Mouse (Mus musculus) testis, postnatal 10 days (tissue): ENCODE measurements at regions not wholly inside any gene's neighbourhood (a gene's known extent, or its start where the extent isn't known, plus 50 kb on each side); places are given as distances from the start of the nearest gene placed in this dataset.

Experiments used
- DNase-seq: peaks from one replicate; pipeline ENCODE4 v3.0.0; 2021; ENCODE audit warnings: low spot score

DNA sequence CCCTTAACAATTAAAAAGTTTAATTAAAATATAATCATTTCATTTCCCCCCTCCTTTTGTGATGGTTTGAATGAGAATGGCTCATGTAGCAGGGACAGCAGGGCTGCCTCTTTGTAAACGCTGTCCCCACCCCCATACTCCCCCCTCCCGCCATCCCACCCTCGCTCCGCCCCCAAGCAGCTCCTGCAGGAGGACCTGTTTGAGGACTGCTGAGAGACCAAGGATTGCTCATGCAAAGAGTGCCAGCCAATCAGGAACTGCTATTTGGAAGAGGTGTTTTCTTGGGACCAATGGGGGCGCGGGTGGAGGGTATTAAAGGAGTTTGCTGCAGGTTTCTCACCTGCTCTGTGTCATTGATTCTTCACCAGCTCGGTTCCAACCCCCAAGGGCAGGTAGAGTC, 154.6 kb downstream of the Dusp6 start:
- DNase-seq, result no peak

GRCm38 (mm10) chr10:99418497-99418896, 155.5 kb downstream of the Dusp6 start:
- DNase-seq, result no peak

DNA sequence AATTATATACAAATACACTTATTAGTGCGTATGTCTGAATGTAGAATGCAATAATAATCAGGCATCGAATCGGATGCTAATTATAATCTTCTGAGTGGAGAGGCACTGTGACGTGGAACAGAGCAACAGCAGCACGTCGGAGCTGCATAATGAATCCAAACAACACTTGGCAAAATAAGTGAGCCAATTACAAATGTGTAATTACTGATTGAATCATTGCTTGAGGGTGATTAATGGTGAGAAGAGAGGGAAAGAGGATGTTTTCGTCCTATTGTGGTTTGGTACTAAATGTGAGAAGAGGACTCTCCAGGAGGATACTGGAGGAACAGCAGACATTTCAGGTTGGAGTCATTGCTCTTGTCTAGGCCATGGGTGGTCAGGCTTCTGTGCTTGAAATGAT, 156.5 kb downstream of the Dusp6 start:
- DNase-seq, result no peak

- DNase-seq, result no peak
Observed at GRCm38 (mm10) chr10:99423406-99423805, 160.4 kb downstream of the Dusp6 start.

- no peak for DNase-seq
Observed at GRCm38 (mm10) chr10:99425265-99425664, 162.2 kb downstream of the Dusp6 start.

GRCm38 (mm10) chr10:99430175-99430574, 167.1 kb downstream of the Dusp6 start:
- DNase-seq, result no peak

GRCm38 (mm10) chr10:99430669-99431561, 167.9 kb downstream of the Dusp6 start:
- no peak for DNase-seq

- DNase-seq, result no peak
Observed at GRCm38 (mm10) chr10:99437060-99437459, 174.0 kb downstream of the Dusp6 start.

- DNase-seq, result no peak
Observed at GRCm38 (mm10) chr10:99440169-99440568, 177.1 kb downstream of the Dusp6 start.

DNA sequence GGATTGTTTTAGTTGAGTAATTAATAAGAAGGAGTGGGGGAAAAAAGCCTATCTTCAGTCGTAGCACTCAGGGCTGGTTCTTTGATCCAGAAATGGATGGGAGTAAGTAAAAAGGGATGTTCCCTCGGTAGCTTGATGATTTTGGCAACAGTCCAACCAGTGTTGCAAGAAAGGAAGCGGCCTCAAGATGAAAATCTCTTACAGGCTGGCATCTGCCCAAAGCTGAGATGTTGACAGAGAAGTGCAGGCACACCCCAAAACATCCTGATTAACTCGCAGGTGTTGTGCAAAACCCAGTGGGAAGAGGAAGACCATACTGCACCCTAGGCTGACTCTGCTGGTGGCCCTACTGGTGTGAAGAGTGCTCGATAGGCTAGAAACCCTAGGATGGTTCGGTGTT, 178.0 kb downstream of the Dusp6 start:
- DNase-seq, result no peak

GRCm38 (mm10) chr10:99441931-99442330, 178.9 kb downstream of the Dusp6 start:
- no peak for DNase-seq

GRCm38 (mm10) chr10:99443453-99444170, 180.6 kb downstream of the Dusp6 start:
- DNase-seq, result no peak

- DNase-seq, result no peak
Observed at GRCm38 (mm10) chr10:99450714-99451625, 187.9 kb downstream of the Dusp6 start.

- no peak for DNase-seq
Observed at GRCm38 (mm10) chr10:99451639-99452417, 188.8 kb downstream of the Dusp6 start.

- no peak for DNase-seq
Observed at GRCm38 (mm10) chr10:99456180-99456579, 193.1 kb downstream of the Dusp6 start.

DNA sequence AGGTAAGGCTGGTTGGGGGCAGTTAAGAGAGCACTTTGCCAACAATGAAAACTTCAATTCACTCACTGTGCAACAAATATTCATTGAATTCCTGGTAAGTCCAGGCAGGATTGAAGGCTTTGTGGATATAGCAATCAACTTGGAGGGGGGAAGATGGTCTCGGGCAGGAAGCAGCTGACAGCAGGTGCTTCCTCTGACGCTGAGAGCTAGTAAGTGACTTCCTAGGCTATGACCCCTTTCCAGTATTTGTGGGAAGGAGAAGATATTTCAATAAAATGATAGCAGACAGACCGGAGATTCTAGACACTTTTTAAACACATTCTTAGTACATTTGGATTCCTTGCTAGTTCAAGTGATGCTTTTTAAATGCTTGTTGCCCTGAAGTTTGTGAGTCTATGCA, 195.0 kb downstream of the Dusp6 start:
- DNase-seq, result no peak

GRCm38 (mm10) chr10:99459171-99459660, 196.2 kb downstream of the Dusp6 start:
- DNase-seq, result no peak

DNA sequence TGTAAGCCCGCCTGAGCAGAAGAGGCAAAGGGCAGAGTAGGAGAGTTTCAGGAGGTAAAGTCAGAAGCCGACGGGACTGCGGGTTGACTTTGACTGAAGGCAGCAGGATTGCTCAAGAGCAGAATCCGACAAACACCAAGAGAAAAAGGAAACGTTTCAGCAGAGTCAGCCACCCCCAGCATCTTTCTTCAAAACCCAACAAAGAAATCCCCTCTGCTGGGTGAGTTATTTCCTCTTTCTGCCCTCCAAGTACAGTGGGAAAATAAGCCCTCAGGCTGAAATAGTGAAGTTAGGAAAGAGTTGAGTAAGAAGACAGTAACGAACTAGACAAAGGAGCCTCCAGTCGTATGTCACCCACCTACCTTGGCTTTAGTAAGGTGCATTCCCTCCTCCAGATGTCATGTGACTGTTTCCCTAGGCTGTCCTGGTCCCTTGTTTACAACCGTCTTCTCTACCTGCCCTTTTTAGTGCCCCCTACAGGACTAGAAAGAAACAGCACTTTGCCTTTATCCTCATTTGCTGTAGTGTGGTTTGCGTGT, 196.9 kb downstream of the Dusp6 start:
- DNase-seq, result no peak

- DNase-seq, result no peak
Observed at GRCm38 (mm10) chr10:99460847-99461445, 197.9 kb downstream of the Dusp6 start.

DNA sequence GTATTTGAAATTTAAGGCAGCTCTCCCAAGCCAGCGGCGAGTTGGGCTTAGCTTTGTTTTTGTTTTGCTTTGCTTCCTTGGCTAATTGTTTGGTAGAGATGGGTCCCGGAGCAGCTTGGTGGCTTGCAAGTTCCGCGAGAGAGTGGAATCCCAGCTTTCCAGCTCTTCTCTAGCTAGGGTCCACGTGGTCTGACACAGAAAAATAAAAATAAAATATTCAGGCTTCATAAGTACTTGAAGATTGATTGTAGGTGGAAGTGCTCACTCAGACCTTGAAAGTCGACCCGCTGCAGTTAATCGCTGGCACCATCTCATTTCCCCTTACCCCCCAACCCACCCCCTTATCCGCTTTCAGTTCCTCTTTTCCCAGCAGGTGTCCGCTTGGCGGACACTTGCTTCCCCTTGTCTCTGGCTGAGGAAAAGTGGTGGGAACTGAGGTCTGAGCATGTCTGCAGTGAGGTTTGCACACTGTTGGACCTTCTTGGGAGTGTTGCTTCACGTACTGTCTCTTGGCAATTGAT, 198.5 kb downstream of the Dusp6 start:
- DNase-seq, result peak; percentile 52
